Mouse (Mus musculus): ENCODE data around the gene Slx4ip. TPM values are rescaled to one million over a fixed set of nuclear protein-coding genes. Genes with fewer than 3 reads are reported as not detected.

Slx4ip gene
- polyA plus RNA-seq, 1 experiment, result 0.11 TPM

DNA sequence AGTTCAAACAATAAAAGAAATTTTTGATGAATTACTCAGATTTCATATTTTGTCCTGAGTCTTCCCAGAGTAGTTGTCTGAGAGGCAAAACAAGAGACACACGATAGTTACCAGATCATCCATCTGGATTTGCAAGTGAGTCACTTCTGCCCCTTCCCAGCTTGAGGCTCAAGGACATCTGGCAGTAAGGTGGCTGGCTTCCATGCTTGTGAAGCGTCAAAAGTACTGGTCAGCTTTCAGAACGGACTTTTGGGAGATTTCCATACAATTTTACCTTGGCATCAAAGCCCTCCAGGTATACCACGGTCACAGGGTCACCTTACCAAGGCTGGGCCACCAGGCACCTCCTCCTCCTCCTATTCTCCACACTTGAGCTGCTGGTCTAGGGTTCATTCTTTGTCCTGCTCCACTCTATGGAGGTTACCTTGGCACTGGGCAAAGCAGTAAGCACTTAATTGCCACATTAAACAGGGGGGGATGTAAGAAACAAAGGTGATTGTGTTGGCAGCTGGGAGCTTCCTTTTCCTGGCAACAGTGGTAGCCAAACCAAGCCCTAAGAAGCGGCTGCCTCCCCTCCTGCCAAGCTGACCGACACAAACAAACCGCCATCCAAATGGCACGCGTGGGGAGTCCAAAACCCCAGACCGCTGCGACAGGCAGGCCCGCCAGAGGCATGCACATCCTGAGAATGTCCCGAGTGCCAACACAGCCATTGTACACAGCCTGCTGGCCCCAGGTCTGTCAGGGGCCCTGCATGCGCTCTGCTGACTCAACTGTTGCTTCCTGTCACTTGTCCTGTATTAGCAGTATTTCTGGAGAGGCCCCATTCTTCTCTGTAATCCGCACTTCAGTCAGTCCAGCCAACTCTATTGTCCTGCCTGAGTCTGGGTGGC is 218.5 kb downstream of the Slx4ip start:
- no peak for TF ChIP-seq GATA1 (IDR thresholded peaks at IDR 0.05; ENCODE audit: borderline replicate concordance, low read length)
- no peak for TF ChIP-seq FLI1 (IDR thresholded peaks at IDR 0.05; ENCODE audit: low read length)
- Histone ChIP-seq H3K4me3 (replicated peaks) (no peak overlapping the region), H3K27me3 (replicated peaks) (peaks cover 59% of the 10 kb centered on the region), H3K4me1 (peaks cover 6% of the 10 kb centered on the region), H3K36me3 (replicated peaks; ENCODE audit: low read length) (no peaks in the 10 kb centered on the region), H3K9me3 (no peaks in the 10 kb centered on the region)

DNA sequence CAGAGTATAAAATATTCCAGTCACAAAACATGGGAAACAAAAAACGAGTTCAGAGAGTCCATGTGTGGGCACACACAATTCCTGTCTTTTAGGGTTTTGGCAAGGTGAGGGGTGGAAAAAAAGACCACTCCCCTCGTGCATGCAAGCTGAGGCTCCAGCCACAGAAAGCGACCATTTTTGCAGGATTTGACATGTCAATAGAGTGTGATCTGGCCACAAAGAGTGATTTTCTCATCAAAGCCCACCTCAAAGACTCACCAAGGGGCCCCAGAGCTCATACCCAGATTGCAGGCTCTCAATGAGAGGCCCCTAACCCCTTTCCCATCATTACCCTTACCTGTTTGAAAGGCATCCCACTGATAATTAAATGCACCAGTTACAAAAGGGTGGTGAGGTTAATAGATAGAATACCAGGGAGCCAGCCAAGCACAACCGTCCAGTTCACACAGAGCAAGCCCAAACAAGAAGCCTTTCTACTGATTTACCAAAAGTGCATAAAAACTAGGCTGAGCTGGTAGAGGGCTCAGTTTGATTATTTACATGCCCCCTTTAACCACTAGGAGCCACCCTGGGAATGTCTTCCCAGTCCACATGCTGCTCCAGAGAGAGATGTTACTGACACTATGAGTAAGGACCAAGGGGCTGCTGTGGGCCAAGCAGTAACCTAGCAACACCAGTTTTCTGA is 219.3 kb downstream of the Slx4ip start:
- TF ChIP-seq FLI1 (IDR thresholded peaks at IDR 0.05; ENCODE audit: low read length), result no peak
- TF ChIP-seq GATA1 (IDR thresholded peaks at IDR 0.05; ENCODE audit: borderline replicate concordance, low read length), result no peak
- no peaks in the 10 kb centered on the region for H3K9me3 ChIP-seq

DNA sequence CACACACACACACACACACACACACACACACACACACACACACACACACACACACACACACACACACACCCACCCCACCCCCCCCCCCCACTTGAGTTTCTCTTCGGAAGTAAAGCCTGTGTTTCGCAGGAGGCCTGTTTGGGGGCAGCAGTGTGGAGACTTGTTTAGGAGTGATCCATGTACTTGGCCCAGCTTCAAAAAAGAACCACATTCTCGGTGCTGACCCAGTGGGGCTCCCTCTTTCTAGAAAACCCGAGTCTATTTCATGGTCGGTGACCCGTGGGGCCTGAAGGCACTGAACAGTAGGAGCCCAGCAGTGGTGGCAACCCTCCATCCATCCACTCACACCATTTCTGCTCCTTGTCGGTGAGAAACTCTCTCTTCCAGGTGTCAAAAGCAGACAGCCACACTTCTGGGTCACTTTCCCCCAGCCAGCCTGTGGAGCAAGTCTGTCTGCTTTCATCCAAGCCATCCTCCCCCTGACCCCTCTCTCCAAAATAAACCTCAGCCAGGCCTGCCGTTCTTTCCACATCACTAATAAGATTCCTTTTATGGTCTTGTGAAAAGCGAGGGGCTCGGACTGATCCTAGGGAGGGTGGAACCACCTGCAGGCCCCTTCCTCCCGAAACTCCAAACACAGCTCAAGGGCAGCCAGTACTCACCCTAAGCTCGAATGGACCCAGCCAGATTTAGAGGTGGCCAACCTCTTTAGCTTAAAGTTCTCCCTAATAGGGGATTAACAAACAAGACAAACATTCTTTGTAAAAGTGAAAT is 222.5 kb downstream of the Slx4ip start:
- H3K4me3 ChIP-seq (replicated peaks), result no peak overlapping the region
- no peak for TF ChIP-seq FLI1 (IDR thresholded peaks at IDR 0.05; ENCODE audit: low read length)
- TF ChIP-seq GATA1 (IDR thresholded peaks at IDR 0.05; ENCODE audit: borderline replicate concordance, low read length), result no peak
- no peaks in the 10 kb centered on the region for H3K36me3 ChIP-seq (replicated peaks; ENCODE audit: low read length)
- H3K4me1 ChIP-seq, result peaks cover 37% of the 10 kb centered on the region
- no peaks in the 10 kb centered on the region for H3K9me3 ChIP-seq
- H3K27me3 ChIP-seq (replicated peaks), result peaks cover 92% of the 10 kb centered on the region

More for the DNA sequence above, 219.3 kb downstream of the Slx4ip start:
- H3K4me1 ChIP-seq, result peaks cover 14% of the 10 kb centered on the region
- peaks cover 67% of the 10 kb centered on the region for H3K27me3 ChIP-seq (replicated peaks)
- no peak overlapping the region for H3K4me3 ChIP-seq (replicated peaks)
- H3K36me3 ChIP-seq (replicated peaks; ENCODE audit: low read length), result no peaks in the 10 kb centered on the region

DNA sequence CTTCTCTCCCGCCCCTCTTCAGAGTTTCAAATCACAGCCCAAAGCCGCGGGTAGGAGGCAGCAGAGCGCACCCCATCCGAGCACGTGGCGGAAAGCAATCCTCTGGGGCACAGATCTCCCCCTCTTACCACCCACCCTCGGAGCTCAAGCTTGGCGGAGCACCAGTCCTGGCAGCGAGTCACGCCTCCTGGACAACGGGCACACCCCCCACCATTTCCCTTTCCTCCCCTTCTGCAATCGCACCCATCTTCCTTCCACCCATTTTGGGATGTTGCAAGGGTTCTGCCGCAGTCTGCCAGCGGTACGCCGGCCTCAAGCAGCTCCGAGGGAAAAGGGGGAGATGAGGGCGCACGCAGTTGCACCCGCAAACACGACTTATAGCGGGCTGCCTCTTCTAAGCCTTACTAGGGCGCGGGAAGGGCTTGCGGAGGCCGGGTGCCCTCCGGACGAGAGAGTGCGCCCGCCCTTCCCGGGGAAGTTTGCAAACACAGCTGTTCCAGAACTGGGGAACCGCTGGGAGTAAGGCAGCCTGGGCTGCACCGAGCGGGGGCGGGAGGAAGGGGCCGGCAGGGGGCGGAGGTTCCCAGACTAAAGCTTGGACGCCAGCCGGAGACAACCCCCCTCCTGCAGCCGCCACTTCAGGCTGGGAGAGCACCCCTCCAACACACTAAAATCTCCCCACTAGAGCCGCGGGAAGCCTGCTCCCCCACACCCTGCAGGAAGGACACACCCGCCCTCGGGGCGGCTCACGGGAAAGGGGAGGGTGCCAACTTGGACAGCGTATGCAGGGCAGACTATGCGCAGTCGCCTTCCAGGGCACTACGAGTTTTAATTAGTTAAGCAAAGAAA is 223.5 kb downstream of the Slx4ip start:
- Histone ChIP-seq H3K9me3 (no peaks in the 10 kb centered on the region), H3K4me1 (peaks cover 37% of the 10 kb centered on the region), H3K36me3 (replicated peaks; ENCODE audit: low read length) (no peaks in the 10 kb centered on the region), H3K27me3 (replicated peaks) (peaks cover 94% of the 10 kb centered on the region), H3K4me3 (replicated peaks) (peak overlapping the region; percentile 95)
- no peak for TF ChIP-seq FLI1 (IDR thresholded peaks at IDR 0.05; ENCODE audit: low read length)
- no peak for TF ChIP-seq GATA1 (IDR thresholded peaks at IDR 0.05; ENCODE audit: borderline replicate concordance, low read length)

DNA sequence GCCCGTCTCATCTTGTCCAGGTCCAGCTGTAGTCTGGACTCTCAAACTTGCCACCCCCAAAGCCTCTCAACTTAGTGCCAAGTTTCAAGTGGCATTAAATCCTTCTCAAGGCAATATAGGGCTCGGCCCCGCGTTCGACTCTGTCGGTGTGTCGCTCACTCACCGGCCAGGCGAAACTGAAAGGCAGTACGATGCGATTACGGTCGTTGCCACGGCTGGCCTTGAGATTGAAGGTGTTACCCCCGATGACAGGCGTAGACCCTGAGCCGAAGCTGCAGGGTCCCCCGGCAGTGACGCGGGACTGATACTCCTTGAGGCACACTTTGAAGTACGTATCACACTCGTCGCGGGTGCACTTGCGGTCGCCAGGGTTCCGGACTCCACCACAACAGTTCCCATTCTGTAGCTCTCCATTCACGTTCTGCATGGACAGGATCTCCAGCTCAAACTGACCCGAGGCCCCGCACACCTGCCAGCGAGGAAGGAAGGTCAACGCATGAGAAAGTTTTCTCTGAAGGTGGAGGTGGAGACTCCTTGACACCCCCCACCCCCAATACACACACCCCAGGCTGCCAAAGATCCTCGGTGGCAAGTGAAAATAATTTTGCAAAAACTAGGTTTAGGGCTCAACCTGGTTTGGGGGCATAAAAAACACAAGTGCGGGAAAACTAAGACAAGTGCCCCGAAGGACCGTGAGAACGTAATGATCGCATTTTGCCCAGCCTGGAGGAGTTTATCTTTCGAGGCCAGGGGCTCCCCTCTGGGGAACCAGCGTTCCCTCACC is 224.4 kb downstream of the Slx4ip start:
- Histone ChIP-seq H3K4me3 (replicated peaks) (peak overlapping the region; percentile 95), H3K9me3 (no peaks in the 10 kb centered on the region), H3K36me3 (replicated peaks; ENCODE audit: low read length) (no peaks in the 10 kb centered on the region), H3K27me3 (replicated peaks) (peaks cover 87% of the 10 kb centered on the region), H3K4me1 (peaks cover 37% of the 10 kb centered on the region)
- TF ChIP-seq GATA1 (IDR thresholded peaks at IDR 0.05; ENCODE audit: borderline replicate concordance, low read length), result no peak
- no peak for TF ChIP-seq FLI1 (IDR thresholded peaks at IDR 0.05; ENCODE audit: low read length)

DNA sequence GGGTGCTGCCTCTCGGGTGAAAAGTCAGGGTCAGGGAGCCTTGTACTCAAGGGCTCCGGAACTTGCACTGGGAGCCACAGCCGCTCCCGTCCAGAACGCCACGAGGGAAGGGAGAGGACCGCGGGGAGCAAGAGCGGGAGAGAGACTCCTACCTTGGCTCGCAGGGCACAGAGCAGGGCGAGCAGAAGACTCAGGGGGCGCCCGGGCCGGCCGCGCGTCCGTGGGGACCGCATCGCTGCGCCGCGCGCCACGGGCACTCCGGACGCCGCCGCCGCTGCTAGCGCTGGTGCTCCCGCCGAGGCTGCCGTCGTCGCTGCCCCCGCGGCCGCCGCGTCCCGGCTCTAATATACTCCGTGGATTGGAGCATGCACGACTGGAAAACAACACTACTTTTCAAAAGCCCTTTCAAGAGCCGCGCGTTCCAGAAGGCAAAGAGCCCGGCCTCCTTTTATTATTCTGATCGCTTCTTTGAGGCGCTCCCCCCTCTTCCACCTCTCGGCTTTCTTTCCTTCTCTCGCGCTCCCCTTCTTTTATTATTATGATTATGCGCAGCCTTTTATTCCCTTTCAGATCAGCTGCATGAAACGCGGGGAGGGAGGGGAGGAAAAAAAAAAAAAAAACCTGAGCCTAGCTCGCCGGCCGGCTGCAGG is 225.1 kb downstream of the Slx4ip start, which contains the start of gene Jag1:
Jag1 (minus strand) TSS at position 620 of the 650 bp plus-strand sequence.
- H3K4me3 ChIP-seq (replicated peaks), result peak within 1 kb of the TSS; percentile 95
- no peak for TF ChIP-seq GATA1 (IDR thresholded peaks at IDR 0.05; ENCODE audit: borderline replicate concordance, low read length)
- TF ChIP-seq FLI1 (IDR thresholded peaks at IDR 0.05; ENCODE audit: low read length), result no peak
- H3K9me3 ChIP-seq, result no peaks in the 10 kb centered on the region
- no peaks in the 10 kb centered on the region for H3K36me3 ChIP-seq (replicated peaks; ENCODE audit: low read length)
- H3K27me3 ChIP-seq (replicated peaks), result peaks cover 83% of the 10 kb centered on the region
- peaks cover 37% of the 10 kb centered on the region for H3K4me1 ChIP-seq

DNA sequence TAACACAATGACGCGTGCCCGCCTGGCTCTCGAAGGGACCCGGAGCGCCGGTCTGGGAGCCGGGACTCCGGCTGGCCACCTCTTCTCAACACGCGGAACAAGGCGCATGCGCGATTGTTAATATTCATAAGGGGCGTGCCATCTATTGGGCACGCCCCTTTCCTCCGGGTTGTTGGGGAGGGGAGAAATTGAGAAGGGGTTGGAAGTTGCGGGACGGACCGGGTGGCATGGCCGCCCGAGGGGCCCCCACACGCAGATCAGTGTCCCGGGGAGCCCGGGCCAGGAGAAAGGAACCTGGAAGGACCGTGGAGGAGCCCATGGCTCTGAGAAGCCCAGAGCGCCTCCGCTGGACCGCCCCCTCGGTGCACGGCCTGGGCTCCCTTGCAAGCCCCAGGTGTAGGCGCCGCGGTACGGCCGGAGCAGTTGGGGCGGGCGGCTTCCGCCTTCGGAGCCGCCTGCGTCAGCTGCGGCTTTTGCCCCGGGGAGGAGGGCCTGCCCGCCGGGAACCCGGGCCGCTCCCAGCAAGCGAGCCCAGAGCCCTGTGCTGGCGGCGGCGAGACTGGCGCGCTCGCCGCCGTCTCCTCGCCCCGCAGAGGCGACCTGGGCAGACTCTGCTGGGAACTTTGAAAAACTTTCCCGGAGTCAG is 225.8 kb downstream of the Slx4ip start:
- peaks cover 79% of the 10 kb centered on the region for H3K27me3 ChIP-seq (replicated peaks)
- no peaks in the 10 kb centered on the region for H3K36me3 ChIP-seq (replicated peaks; ENCODE audit: low read length)
- TF ChIP-seq GATA1 (IDR thresholded peaks at IDR 0.05; ENCODE audit: borderline replicate concordance, low read length) (no peak), FLI1 (IDR thresholded peaks at IDR 0.05; ENCODE audit: low read length) (no peak)
- H3K4me1 ChIP-seq, result peaks cover 37% of the 10 kb centered on the region
- H3K9me3 ChIP-seq, result no peaks in the 10 kb centered on the region
- H3K4me3 ChIP-seq (replicated peaks), result peak overlapping the region; percentile 95

Measured in megakaryocyte, embryonic 14.5 days (primary cell).